Mouse (Mus musculus): ENCODE measurements around the gene Hmg20a. TPM values are rescaled to one million over a fixed set of nuclear protein-coding genes. Genes with fewer than 3 reads are reported as not detected.

The Hmg20a gene
- polyA plus RNA-seq (2016; fragmentation: Nextera tagmentation; extraction: Ambion mirVana) = 73.0 and 75.2 TPM in 2 replicates

- Histone ChIP-seq H3K4me3 (peak within 1 kb of the TSS; percentile 79), H3K27ac (peak within 1 kb of the TSS; percentile 94), H3K36me3 (no peaks in the 10 kb centered on the region), H3K4me1 (peaks cover 22% of the 10 kb centered on the region; the same call in 1 of the 2 replicates), H3K9ac (peak within 1 kb of the TSS; percentile 80), H3K9me3 (no peaks in the 10 kb centered on the region), H3K27me3 (no peaks in the 10 kb centered on the region), H3K4me2 (replicated peaks) (peak within 1 kb of the TSS; percentile 74)
- WGBS = under 1% methylated on average over 54 of the region's 59 CpGs
- ATAC-seq (ENCODE audit: insufficient number of reproducible peaks, insufficient read depth, low FRiP score, low TSS enrichment) = peak; percentile 93
These were observed at the start of gene Hmg20a, which contains the start of gene Peak1 for GRCm38 (mm10) chr9:56417948-56418737. TSS of gene Hmg20a (plus strand) at chr9:56418609. TSS of gene Peak1 (minus strand) at chr9:56418067.

GRCm38 (mm10) chr9:56368814-56369213, 49.6 kb upstream of the Hmg20a start:
- no peak for ATAC-seq (ENCODE audit: insufficient number of reproducible peaks, insufficient read depth, low FRiP score, low TSS enrichment)
- H3K4me2 ChIP-seq (replicated peaks) = no peak overlapping the region
- WGBS = 51% methylated on average over 3 of the region's 3 CpGs
- no peak overlapping the region for H3K9ac ChIP-seq
- no peak overlapping the region for H3K4me3 ChIP-seq
- H3K4me1 ChIP-seq = no peaks in the 10 kb centered on the region
- no peaks in the 10 kb centered on the region for H3K27me3 ChIP-seq
- H3K27ac ChIP-seq = no peak overlapping the region
- H3K9me3 ChIP-seq = no peaks in the 10 kb centered on the region
- H3K36me3 ChIP-seq = no peaks in the 10 kb centered on the region

- Histone ChIP-seq H3K27me3 (no peaks in the 10 kb centered on the region), H3K9me3 (no peaks in the 10 kb centered on the region), H3K27ac (no peak overlapping the region), H3K9ac (no peak overlapping the region), H3K4me1 (no peaks in the 10 kb centered on the region), H3K4me3 (no peak overlapping the region), H3K36me3 (no peaks in the 10 kb centered on the region), H3K4me2 (replicated peaks) (no peak overlapping the region)
- WGBS = 74% methylated on average over 5 of the region's 5 CpGs
- no peak for ATAC-seq (ENCODE audit: insufficient number of reproducible peaks, insufficient read depth, low FRiP score, low TSS enrichment)
These were observed 47.7 kb upstream of the Hmg20a start for GRCm38 (mm10) chr9:56370710-56371109.

GRCm38 (mm10) chr9:56374401-56374800, 44.0 kb upstream of the Hmg20a start:
- 82% methylated on average over 4 of the region's 4 CpGs for WGBS
- no peaks in the 10 kb centered on the region for H3K9me3 ChIP-seq
- no peak overlapping the region for H3K4me2 ChIP-seq (replicated peaks)
- H3K4me1 ChIP-seq = no peaks in the 10 kb centered on the region
- no peak overlapping the region for H3K4me3 ChIP-seq
- no peak overlapping the region for H3K27ac ChIP-seq
- no peak overlapping the region for H3K9ac ChIP-seq
- ATAC-seq (ENCODE audit: insufficient number of reproducible peaks, insufficient read depth, low FRiP score, low TSS enrichment) = no peak
- no peaks in the 10 kb centered on the region for H3K27me3 ChIP-seq
- H3K36me3 ChIP-seq = no peaks in the 10 kb centered on the region

- H3K4me1 ChIP-seq = no peaks in the 10 kb centered on the region
- no peak overlapping the region for H3K4me2 ChIP-seq (replicated peaks)
- H3K9ac ChIP-seq = no peak overlapping the region
- H3K27me3 ChIP-seq = no peaks in the 10 kb centered on the region
- WGBS = 73% methylated on average over 1 of the region's 1 CpGs
- no peaks in the 10 kb centered on the region for H3K9me3 ChIP-seq
- H3K27ac ChIP-seq = no peak overlapping the region
- ATAC-seq (ENCODE audit: insufficient number of reproducible peaks, insufficient read depth, low FRiP score, low TSS enrichment) = no peak
- H3K4me3 ChIP-seq = no peak overlapping the region
- no peaks in the 10 kb centered on the region for H3K36me3 ChIP-seq
These were observed 35.6 kb upstream of the Hmg20a start for GRCm38 (mm10) chr9:56382786-56383185.

- 85% methylated on average over 3 of the region's 3 CpGs for WGBS
- Histone ChIP-seq H3K27me3 (no peaks in the 10 kb centered on the region), H3K9me3 (no peaks in the 10 kb centered on the region), H3K4me3 (no peak overlapping the region), H3K27ac (no peak overlapping the region), H3K4me2 (replicated peaks) (no peak overlapping the region), H3K36me3 (no peaks in the 10 kb centered on the region), H3K4me1 (no peaks in the 10 kb centered on the region), H3K9ac (no peak overlapping the region)
- no peak for ATAC-seq (ENCODE audit: insufficient number of reproducible peaks, insufficient read depth, low FRiP score, low TSS enrichment)
These were observed 25.6 kb upstream of the Hmg20a start for GRCm38 (mm10) chr9:56392857-56393256.

GRCm38 (mm10) chr9:56396306-56396705, 22.1 kb upstream of the Hmg20a start:
- WGBS = 22% methylated on average over 1 of the region's 1 CpGs

GRCm38 (mm10) chr9:56404619-56405018, 13.8 kb upstream of the Hmg20a start:
- ATAC-seq (ENCODE audit: insufficient number of reproducible peaks, insufficient read depth, low FRiP score, low TSS enrichment) = no peak
- Histone ChIP-seq H3K27me3 (no peaks in the 10 kb centered on the region), H3K4me2 (replicated peaks) (no peak overlapping the region), H3K9me3 (no peaks in the 10 kb centered on the region), H3K27ac (no peak overlapping the region), H3K4me1 (no peaks in the 10 kb centered on the region), H3K36me3 (no peaks in the 10 kb centered on the region), H3K4me3 (no peak overlapping the region), H3K9ac (no peak overlapping the region)
- WGBS = 85% methylated on average over 4 of the region's 4 CpGs

More at GRCm38 (mm10) chr9:56396306-56396705, 22.1 kb upstream of the Hmg20a start:
- H3K9ac ChIP-seq = no peak overlapping the region
- no peaks in the 10 kb centered on the region for H3K9me3 ChIP-seq
- no peaks in the 10 kb centered on the region for H3K27me3 ChIP-seq
- no peaks in the 10 kb centered on the region for H3K36me3 ChIP-seq
- H3K4me2 ChIP-seq (replicated peaks) = no peak overlapping the region
- no peak overlapping the region for H3K27ac ChIP-seq
- H3K4me3 ChIP-seq = no peak overlapping the region
- H3K4me1 ChIP-seq = no peaks in the 10 kb centered on the region
- ATAC-seq (ENCODE audit: insufficient number of reproducible peaks, insufficient read depth, low FRiP score, low TSS enrichment) = no peak

- H3K27me3 ChIP-seq = no peaks in the 10 kb centered on the region
- H3K4me1 ChIP-seq = no peaks in the 10 kb centered on the region
- no peak overlapping the region for H3K27ac ChIP-seq
- no peak for ATAC-seq (ENCODE audit: insufficient number of reproducible peaks, insufficient read depth, low FRiP score, low TSS enrichment)
- H3K9me3 ChIP-seq = no peaks in the 10 kb centered on the region
- no peak overlapping the region for H3K9ac ChIP-seq
- H3K4me2 ChIP-seq (replicated peaks) = no peak overlapping the region
- no peaks in the 10 kb centered on the region for H3K36me3 ChIP-seq
- H3K4me3 ChIP-seq = no peak overlapping the region
- 90% methylated on average over 2 of the region's 2 CpGs for WGBS
These were observed 8.5 kb upstream of the Hmg20a start for GRCm38 (mm10) chr9:56409928-56410327.

- WGBS = 64% methylated on average over 1 of the region's 1 CpGs
- Histone ChIP-seq H3K4me3 (no peak overlapping the region), H3K4me2 (replicated peaks) (no peak overlapping the region)
These were observed 5.7 kb upstream of the Hmg20a start for GRCm38 (mm10) chr9:56412716-56413115.

GRCm38 (mm10) chr9:56414322-56414721, 4.1 kb upstream of the Hmg20a start:
- H3K9ac ChIP-seq = no peak overlapping the region
- H3K27me3 ChIP-seq = no peaks in the 10 kb centered on the region
- no peak overlapping the region for H3K27ac ChIP-seq
- H3K4me3 ChIP-seq = no peak overlapping the region
- H3K36me3 ChIP-seq = no peaks in the 10 kb centered on the region
- ATAC-seq (ENCODE audit: insufficient number of reproducible peaks, insufficient read depth, low FRiP score, low TSS enrichment) = no peak
- no peak overlapping the region for H3K4me2 ChIP-seq (replicated peaks)
- H3K9me3 ChIP-seq = no peaks in the 10 kb centered on the region
- peaks cover 5% of the 10 kb centered on the region; the same call in 1 of the 2 replicates for H3K4me1 ChIP-seq

More at GRCm38 (mm10) chr9:56412716-56413115, 5.7 kb upstream of the Hmg20a start:
- Histone ChIP-seq H3K27me3 (no peaks in the 10 kb centered on the region), H3K4me1 (peaks cover 5% of the 10 kb centered on the region; the same call in 1 of the 2 replicates), H3K36me3 (no peaks in the 10 kb centered on the region), H3K27ac (no peak overlapping the region), H3K9ac (no peak overlapping the region), H3K9me3 (no peaks in the 10 kb centered on the region)
- ATAC-seq (ENCODE audit: insufficient number of reproducible peaks, insufficient read depth, low FRiP score, low TSS enrichment) = no peak

GRCm38 (mm10) chr9:56415393-56415792, 3.0 kb upstream of the Hmg20a start:
- WGBS = 81% methylated on average over 1 of the region's 1 CpGs

More at GRCm38 (mm10) chr9:56415393-56415792, 3.0 kb upstream of the Hmg20a start:
- Histone ChIP-seq H3K27ac (no peak overlapping the region), H3K9ac (no peak overlapping the region), H3K9me3 (no peaks in the 10 kb centered on the region), H3K4me1 (peaks cover 8% of the 10 kb centered on the region; the same call in 1 of the 2 replicates), H3K4me2 (replicated peaks) (no peak overlapping the region), H3K27me3 (no peaks in the 10 kb centered on the region), H3K4me3 (no peak overlapping the region), H3K36me3 (no peaks in the 10 kb centered on the region)
- ATAC-seq (ENCODE audit: insufficient number of reproducible peaks, insufficient read depth, low FRiP score, low TSS enrichment) = no peak

Data from embryonic facial prominence, embryonic 12.5 days (tissue).